Mouse (Mus musculus): ENCODE results near the gene Ccdc54. TPM values are rescaled to one million over a fixed set of nuclear protein-coding genes. Genes with fewer than 3 reads are reported as not detected.

Ccdc54 gene
- total and polyA plus RNA-seq, 3 experiments = not detected

- no peak for TF ChIP-seq EP300 (IDR thresholded peaks at IDR 0.05; ENCODE audit: low read length)
- peak; percentile 51 for TF ChIP-seq SMC3 (IDR thresholded peaks at IDR 0.05; ENCODE audit: low read depth, low read length)
- TF ChIP-seq SIN3A (IDR thresholded peaks at IDR 0.05; ENCODE audit: low read length) = no peak
Measured at GRCm38 (mm10) chr16:50542554-50543333, 48.2 kb downstream of the Ccdc54 start (continued).

Other genes with a start within 250 kb of the Ccdc54 start
- gene Bbx, start 158.8 kb downstream of the Ccdc54 start, total RNA-seq (2012; rRNA removed) = 22.1 and 26.2 TPM in 2 replicates
- 20.6 and 22.1 TPM in 2 replicates for gene Bbx, start 158.8 kb downstream of the Ccdc54 start, total RNA-seq (2014; rRNA removed)
- gene Bbx, start 158.8 kb downstream of the Ccdc54 start, polyA plus RNA-seq (2012; ENCODE audit: insufficient read length, low read depth) = 20.7 and 21.6 TPM in 2 replicates

Measured in CH12.LX (cell line).